Mouse (Mus musculus): ENCODE measurements at regions not wholly inside any gene's neighbourhood (a gene's known extent, or its start where the extent isn't known, plus 50 kb on each side); places are given as distances from the start of the nearest gene placed in this dataset.
A peak's percentile ranks its signal among the peaks of the same experiment; 100 is the strongest.
"Not testable (repeated sequence)": the region's sequence is repeated elsewhere in the genome, so short reads cannot be mapped to it uniquely, and the experiment has no call there.

GRCm38 (mm10) chr14:47920638-47921347, 199.8 kb upstream of the Peli2 start:
- no peak for DNase-seq (ENCODE audit: low read depth, low spot score)

GRCm38 (mm10) chr14:47921811-47922277, 198.8 kb upstream of the Peli2 start:
- DNase-seq (ENCODE audit: low read depth, low spot score): peak; percentile 64

- no peak for DNase-seq (ENCODE audit: low read depth, low spot score)
These were observed 194.2 kb upstream of the Peli2 start for GRCm38 (mm10) chr14:47926416-47926815.

GRCm38 (mm10) chr14:47935401-47935800, 185.2 kb upstream of the Peli2 start:
- no peak for DNase-seq (ENCODE audit: low read depth, low spot score)

- DNase-seq (ENCODE audit: low read depth, low spot score): no peak
These were observed 183.5 kb upstream of the Peli2 start for GRCm38 (mm10) chr14:47937081-47937651.

- DNase-seq (ENCODE audit: low read depth, low spot score): no peak
These were observed 180.6 kb upstream of the Peli2 start for GRCm38 (mm10) chr14:47939781-47940590.

GRCm38 (mm10) chr14:47942671-47943070, 178.0 kb upstream of the Peli2 start:
- no peak for DNase-seq (ENCODE audit: low read depth, low spot score)

- no peak for DNase-seq (ENCODE audit: low read depth, low spot score)
These were observed 176.0 kb upstream of the Peli2 start for GRCm38 (mm10) chr14:47944595-47944994.

- no peak for DNase-seq (ENCODE audit: low read depth, low spot score)
These were observed 169.6 kb upstream of the Peli2 start for GRCm38 (mm10) chr14:47951041-47951440.

GRCm38 (mm10) chr14:47958171-47958570, 162.5 kb upstream of the Peli2 start:
- DNase-seq (ENCODE audit: low read depth, low spot score): no peak

- no peak for DNase-seq (ENCODE audit: low read depth, low spot score)
These were observed 161.0 kb upstream of the Peli2 start for GRCm38 (mm10) chr14:47959366-47960280.

- not testable (repeated sequence) for DNase-seq (ENCODE audit: low read depth, low spot score)
These were observed 155.8 kb upstream of the Peli2 start for GRCm38 (mm10) chr14:47964806-47965205.

- no peak for DNase-seq (ENCODE audit: low read depth, low spot score)
These were observed 150.8 kb upstream of the Peli2 start for GRCm38 (mm10) chr14:47969871-47970270.

GRCm38 (mm10) chr14:47973161-47973560, 147.5 kb upstream of the Peli2 start:
- not testable (repeated sequence) for DNase-seq (ENCODE audit: low read depth, low spot score)

GRCm38 (mm10) chr14:47982993-47983740, 137.5 kb upstream of the Peli2 start:
- no peak for DNase-seq (ENCODE audit: low read depth, low spot score)

- DNase-seq (ENCODE audit: low read depth, low spot score): no peak
These were observed 134.1 kb upstream of the Peli2 start for GRCm38 (mm10) chr14:47986483-47986882.

GRCm38 (mm10) chr14:47986941-47987340, 133.7 kb upstream of the Peli2 start:
- DNase-seq (ENCODE audit: low read depth, low spot score): no peak

GRCm38 (mm10) chr14:47987392-47988075, 133.1 kb upstream of the Peli2 start:
- peak; percentile 46 for DNase-seq (ENCODE audit: low read depth, low spot score)

GRCm38 (mm10) chr14:47988131-47988530, 132.5 kb upstream of the Peli2 start:
- no peak for DNase-seq (ENCODE audit: low read depth, low spot score)

GRCm38 (mm10) chr14:47989315-47989714, 131.3 kb upstream of the Peli2 start:
- no peak for DNase-seq (ENCODE audit: low read depth, low spot score)
